Mouse (Mus musculus): ENCODE data around the gene Ccdc120. TPM values are rescaled to one million over a fixed set of nuclear protein-coding genes. Genes with fewer than 3 reads are reported as not detected.

Gene Ccdc120
- polyA plus RNA-seq, 1 experiment from 2014 or later = 57.1 TPM

DNA sequence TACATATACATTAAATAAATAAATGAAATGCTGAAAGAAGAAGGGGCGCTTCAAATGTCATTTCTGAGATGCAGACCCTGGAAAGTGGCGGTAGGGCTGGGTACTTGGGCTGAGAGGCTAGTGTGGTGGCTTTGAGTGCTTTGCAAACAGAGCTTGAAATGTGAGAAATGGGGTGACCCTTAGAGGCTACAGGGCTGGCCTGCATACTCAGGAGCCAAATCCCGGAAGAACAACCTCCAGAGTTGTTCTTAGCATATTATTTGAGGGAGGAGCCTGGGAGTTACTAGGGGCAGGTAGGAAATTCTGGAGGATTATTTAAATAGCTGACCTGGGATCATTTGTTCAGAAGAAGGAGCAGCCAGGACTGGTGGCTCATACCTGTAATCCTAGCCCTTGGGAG lies 60.2 kb downstream of the Ccdc120 start:
- no peaks in the 10 kb centered on the region for H3K27me3 ChIP-seq (ENCODE audit: control insufficient read depth, insufficient read depth, low read length)
- H3K4me2 ChIP-seq (ENCODE audit: low read depth, low read length) = no peak overlapping the region
- no peak for ATAC-seq (ENCODE audit: low read depth)
- no peak overlapping the region for H3K27ac ChIP-seq (ENCODE audit: low read depth, low read length)
- WGBS = 66% methylated on average over 3 of the region's 3 CpGs
- H3K9me3 ChIP-seq (ENCODE audit: control insufficient read depth, low read length) = no peaks in the 10 kb centered on the region
- H3K36me3 ChIP-seq (ENCODE audit: control insufficient read depth, insufficient read depth, low read length) = no peaks in the 10 kb centered on the region
- H3K4me3 ChIP-seq (ENCODE audit: low read depth, low read length) = no peak overlapping the region
- no peaks in the 10 kb centered on the region for H3K4me1 ChIP-seq (ENCODE audit: control insufficient read depth, insufficient read depth, low read length)
- no peak overlapping the region for H3K9ac ChIP-seq (replicated peaks; ENCODE audit: low read depth, low read length)

DNA sequence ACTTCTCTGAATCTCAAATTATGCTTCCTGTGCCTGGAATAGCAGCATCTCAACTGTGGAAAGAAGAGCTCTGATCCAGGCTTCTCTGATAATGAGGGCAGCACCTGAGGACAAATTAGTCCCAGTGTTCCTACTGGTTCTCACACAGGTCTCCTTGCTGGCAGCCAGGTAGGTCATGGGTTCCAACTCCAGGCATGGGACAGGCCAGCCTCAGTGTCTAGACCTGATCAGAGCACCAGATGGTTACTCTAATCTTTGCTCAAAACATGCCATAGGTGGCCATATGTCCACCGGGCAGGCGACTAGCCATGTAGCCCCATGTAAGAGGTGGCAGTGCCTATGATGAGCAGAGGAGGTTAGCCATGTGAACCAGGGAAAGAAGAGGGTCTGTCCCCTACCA lies 62.4 kb downstream of the Ccdc120 start:
- 100% methylated on average over 2 of the region's 2 CpGs for WGBS
- Histone ChIP-seq H3K27me3 (ENCODE audit: control insufficient read depth, insufficient read depth, low read length) (no peaks in the 10 kb centered on the region), H3K27ac (ENCODE audit: low read depth, low read length) (no peak overlapping the region), H3K36me3 (ENCODE audit: control insufficient read depth, insufficient read depth, low read length) (no peaks in the 10 kb centered on the region), H3K4me1 (ENCODE audit: control insufficient read depth, insufficient read depth, low read length) (no peaks in the 10 kb centered on the region), H3K9me3 (ENCODE audit: control insufficient read depth, low read length) (no peaks in the 10 kb centered on the region), H3K9ac (replicated peaks; ENCODE audit: low read depth, low read length) (no peak overlapping the region), H3K4me2 (ENCODE audit: low read depth, low read length) (no peak overlapping the region), H3K4me3 (ENCODE audit: low read depth, low read length) (no peak overlapping the region)
- no peak for ATAC-seq (ENCODE audit: low read depth)

Other genes starting within 250 kb of the Ccdc120 start
- 0.11 and 0.32 TPM in 2 replicates for gene Foxp3, start 177.3 kb downstream of the Ccdc120 start, polyA plus RNA-seq (2014; fragmentation: Nextera tagmentation; extraction: Ambion mirVana)
- 6.2 and 7.3 TPM in 2 replicates for gene Ppp1r3f, start 176.6 kb downstream of the Ccdc120 start, polyA plus RNA-seq (2014; fragmentation: Nextera tagmentation; extraction: Ambion mirVana)
- gene Ccdc22, start 145.4 kb downstream of the Ccdc120 start, polyA plus RNA-seq (2014; fragmentation: Nextera tagmentation; extraction: Ambion mirVana) = 27.0 and 29.6 TPM in 2 replicates
- gene Cacna1f, start 143.8 kb downstream of the Ccdc120 start, polyA plus RNA-seq (2014; fragmentation: Nextera tagmentation; extraction: Ambion mirVana) = 0.12 and 0.23 TPM in 2 replicates
- gene Syp, start 112.4 kb downstream of the Ccdc120 start, polyA plus RNA-seq (2014; fragmentation: Nextera tagmentation; extraction: Ambion mirVana) = 81.4 and 149 TPM in 2 replicates
- gene Prickle3, start 93.6 kb downstream of the Ccdc120 start, polyA plus RNA-seq (2014; fragmentation: Nextera tagmentation; extraction: Ambion mirVana) = 1.3 and 2.0 TPM in 2 replicates
- gene Plp2, start 79.5 kb downstream of the Ccdc120 start, polyA plus RNA-seq (2014; fragmentation: Nextera tagmentation; extraction: Ambion mirVana) = 12.5 and 23.2 TPM in 2 replicates
- gene Magix, start 69.7 kb downstream of the Ccdc120 start, polyA plus RNA-seq (2014; fragmentation: Nextera tagmentation; extraction: Ambion mirVana) = 0.20 TPM in 1 of 2 replicates, not detected in the other
- 50.0 and 55.7 TPM in 2 replicates for gene Gpkow, start 53.8 kb downstream of the Ccdc120 start, polyA plus RNA-seq (2014; fragmentation: Nextera tagmentation; extraction: Ambion mirVana)
- gene Wdr45, start 36.6 kb downstream of the Ccdc120 start, polyA plus RNA-seq (2014; fragmentation: Nextera tagmentation; extraction: Ambion mirVana) = 22.3 and 23.6 TPM in 2 replicates
- 0.47 and 2.9 TPM in 2 replicates for gene Gm45208, start 28.7 kb downstream of the Ccdc120 start, polyA plus RNA-seq (2014; fragmentation: Nextera tagmentation; extraction: Ambion mirVana)
- 137 and 147 TPM in 2 replicates for gene Praf2, start 22.5 kb downstream of the Ccdc120 start, polyA plus RNA-seq (2014; fragmentation: Nextera tagmentation; extraction: Ambion mirVana)
- gene Tfe3, start 11.7 kb upstream of the Ccdc120 start, polyA plus RNA-seq (2014; fragmentation: Nextera tagmentation; extraction: Ambion mirVana) = 16.6 and 23.8 TPM in 2 replicates
- 57.3 and 74.5 TPM in 2 replicates for gene Gripap1, start 38.9 kb upstream of the Ccdc120 start, polyA plus RNA-seq (2014; fragmentation: Nextera tagmentation; extraction: Ambion mirVana)
- 5.8 and 7.7 TPM in 2 replicates for gene Kcnd1, start 71.4 kb upstream of the Ccdc120 start, polyA plus RNA-seq (2014; fragmentation: Nextera tagmentation; extraction: Ambion mirVana)
- gene Otud5, start 90.5 kb upstream of the Ccdc120 start, polyA plus RNA-seq (2014; fragmentation: Nextera tagmentation; extraction: Ambion mirVana) = 26.8 and 28.1 TPM in 2 replicates
- gene Pim2, start 127.4 kb upstream of the Ccdc120 start, polyA plus RNA-seq (2014; fragmentation: Nextera tagmentation; extraction: Ambion mirVana) = 20.7 and 22.9 TPM in 2 replicates
- gene Slc35a2, start 133.1 kb upstream of the Ccdc120 start, polyA plus RNA-seq (2014; fragmentation: Nextera tagmentation; extraction: Ambion mirVana) = 23.6 and 25.1 TPM in 2 replicates
- gene Pqbp1, start 148.4 kb upstream of the Ccdc120 start, polyA plus RNA-seq (2014; fragmentation: Nextera tagmentation; extraction: Ambion mirVana) = 184 and 191 TPM in 2 replicates
- 146 and 167 TPM in 2 replicates for gene Timm17b, start 148.5 kb upstream of the Ccdc120 start, polyA plus RNA-seq (2014; fragmentation: Nextera tagmentation; extraction: Ambion mirVana)
- gene Gm10491, start 156.9 kb upstream of the Ccdc120 start, polyA plus RNA-seq (2014; fragmentation: Nextera tagmentation; extraction: Ambion mirVana) = not detected in 2 replicates
- not detected in 2 replicates for gene Gm10490, start 158.6 kb upstream of the Ccdc120 start, polyA plus RNA-seq (2014; fragmentation: Nextera tagmentation; extraction: Ambion mirVana)
- 245 and 258 TPM in 2 replicates for gene Pcsk1n, start 168.9 kb upstream of the Ccdc120 start, polyA plus RNA-seq (2014; fragmentation: Nextera tagmentation; extraction: Ambion mirVana)
- gene Eras, start 177.7 kb upstream of the Ccdc120 start, polyA plus RNA-seq (2014; fragmentation: Nextera tagmentation; extraction: Ambion mirVana) = not detected in 2 replicates
- 56.8 and 59.1 TPM in 2 replicates for gene Hdac6, start 197.0 kb upstream of the Ccdc120 start, polyA plus RNA-seq (2014; fragmentation: Nextera tagmentation; extraction: Ambion mirVana)
- not detected in 2 replicates for gene Gata1, start 227.2 kb upstream of the Ccdc120 start, polyA plus RNA-seq (2014; fragmentation: Nextera tagmentation; extraction: Ambion mirVana)